13 mouse cellular contexts compared by ENCODE assay signal in the genomic region with DNA sequence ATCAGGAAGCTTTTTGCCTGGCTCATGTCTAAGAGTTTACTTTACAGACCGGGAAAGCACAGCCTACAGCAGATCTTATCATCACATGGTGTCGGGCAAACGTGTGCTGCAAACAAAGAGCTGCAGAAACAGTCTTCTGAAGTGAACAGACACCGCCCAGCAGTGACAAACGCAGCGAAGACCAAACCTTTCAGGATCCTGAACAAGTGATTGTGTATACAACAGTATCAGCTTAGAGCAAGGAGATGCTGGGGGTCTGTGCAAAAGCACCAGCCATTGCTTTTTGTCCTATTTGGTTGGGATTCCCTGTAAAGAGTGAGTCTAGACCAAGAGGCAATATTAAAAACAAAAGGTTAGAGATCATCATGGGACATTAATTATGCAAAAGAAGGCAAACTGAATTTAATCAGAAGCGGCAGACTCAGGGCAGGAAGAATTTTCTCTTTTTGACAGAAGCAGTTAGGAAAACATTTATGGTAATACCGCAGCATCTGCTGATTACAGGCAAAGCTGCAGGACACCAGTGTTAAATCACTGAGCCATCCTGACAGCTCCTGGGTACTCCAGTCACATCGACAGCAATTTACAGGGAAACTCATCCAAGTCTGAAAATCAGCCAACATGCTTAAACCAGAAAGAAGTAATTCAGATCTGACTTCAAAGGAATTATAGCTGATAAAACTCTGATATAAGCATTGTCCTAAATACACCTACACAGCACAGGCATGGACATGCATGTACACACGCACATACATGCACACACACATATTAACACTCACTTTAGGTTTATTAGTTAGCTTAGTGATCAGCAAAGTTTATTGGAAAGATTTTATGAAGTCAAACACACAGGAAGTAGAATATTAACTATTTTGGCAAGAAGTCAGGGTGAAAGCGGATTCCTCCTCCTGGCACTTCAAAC.
A peak's percentile ranks its signal among the peaks of the same experiment; 100 is the strongest.
DNase-seq lines count a peak whose midpoint lies in the region; ATAC-seq and TF ChIP-seq lines count a peak whose summit lies in the region.
"Had no signal": no experiment of that assay in that cellular context is flagged by ENCODE, and none has a peak within 500 bp of the region (broad histone marks: within the 10 kb centered on the region; RNA-seq: fewer than 3 reads in every experiment).

No protein-coding gene starts in this region.

- WGBS in forebrain, embryonic 16.5 days: 34% methylated on average over 11 of the region's 11 CpGs
- 26% methylated on average over 11 of the region's 11 CpGs for WGBS in lung, postnatal 0 days
- 35% methylated on average over 11 of the region's 11 CpGs for WGBS in neural tube, embryonic 14.5 days

- TF ChIP-seq EP300 in lung, postnatal 0 days (IDR thresholded peaks at IDR 0.05): 0 out of 2 replicates have a peak, but pooled peaks have one; percentile 47

- DNase-seq in kidney, postnatal 14 days: peak; percentile 2
- no peak for DNase-seq in kidney, postnatal 25 days
- DNase-seq in lung, postnatal 0 days (ENCODE audit: low spot score): peak; percentile 58
- DNase-seq in left cerebral cortex, postnatal 10 days (ENCODE audit: extremely low spot score in 1 of 2, low spot score in 2 of 2): no peak
- no peak for DNase-seq in adrenal gland, adult 18-20 months (ENCODE audit: low spot score in 2 of 2)
- DNase-seq in adrenal gland, postnatal 14 days: no peak
- DNase-seq: adrenal gland, adult 2 months; heart, postnatal 4 days; layer of hippocampus, postnatal 36 days; right cerebral cortex, postnatal 14 days; thymus, postnatal 25 days had no signal

- no peaks in the 10 kb centered on the region for H3K36me3 ChIP-seq in forebrain, embryonic 16.5 days (ENCODE audit: control insufficient read depth, insufficient read depth)
- H3K36me3 ChIP-seq in lung, postnatal 0 days (ENCODE audit: insufficient read depth, low read length): no peaks in the 10 kb centered on the region
- no peaks in the 10 kb centered on the region for H3K36me3 ChIP-seq in neural tube, embryonic 14.5 days (ENCODE audit: control insufficient read depth, insufficient read depth, low read length)

- ATAC-seq in forebrain, embryonic 16.5 days: peak; percentile 83
- peak; percentile 73 for ATAC-seq in lung, postnatal 0 days
- ATAC-seq in neural tube, embryonic 14.5 days (ENCODE audit: low read depth): peak; percentile 76

- no peaks in the 10 kb centered on the region for H3K9me3 ChIP-seq in forebrain, embryonic 16.5 days (ENCODE audit: control insufficient read depth, low read length)
- H3K9me3 ChIP-seq in lung, postnatal 0 days (ENCODE audit: low read length): no peaks in the 10 kb centered on the region
- H3K9me3 ChIP-seq in neural tube, embryonic 14.5 days (ENCODE audit: control insufficient read depth, low read length): no peaks in the 10 kb centered on the region

- intact Hi-C loops in left cerebral cortex, postnatal 10 days (cut with DNase I): loop anchor here (5.0 kb wide), 1 partner anchor 97 kb away; no protein-coding TSS in a partner anchor

- H3K27me3 ChIP-seq in forebrain, embryonic 16.5 days (replicated peaks; ENCODE audit: control insufficient read depth, insufficient read depth, low read length): no peaks in the 10 kb centered on the region
- H3K27me3 ChIP-seq in lung, postnatal 0 days (replicated peaks; ENCODE audit: insufficient read depth, low read length): no peaks in the 10 kb centered on the region
- H3K27me3 ChIP-seq in neural tube, embryonic 14.5 days (ENCODE audit: control insufficient read depth, insufficient read depth, low read length): no peaks in the 10 kb centered on the region

- peaks cover 8% of the 10 kb centered on the region for H3K4me1 ChIP-seq in forebrain, embryonic 16.5 days (replicated peaks; ENCODE audit: control insufficient read depth, insufficient read depth, low read length)
- H3K4me1 ChIP-seq in lung, postnatal 0 days (ENCODE audit: insufficient read depth, low read depth, low read length): no peaks in the 10 kb centered on the region
- H3K4me1 ChIP-seq in neural tube, embryonic 14.5 days (ENCODE audit: control insufficient read depth, insufficient read depth, low read length): peaks cover 9% of the 10 kb centered on the region; the same call in 1 of the 2 replicates

- 0 out of 2 replicates have a peak overlapping the region, but pooled peaks have one; percentile 10 for H3K9ac ChIP-seq in forebrain, embryonic 16.5 days (replicated peaks; ENCODE audit: low read depth, low read length)
- no peak overlapping the region for H3K9ac ChIP-seq in lung, postnatal 0 days (replicated peaks; ENCODE audit: low read depth)
- no peak overlapping the region for H3K9ac ChIP-seq in neural tube, embryonic 14.5 days (replicated peaks; ENCODE audit: low read depth, low read length)

- H3K4me2 ChIP-seq in forebrain, embryonic 16.5 days (ENCODE audit: low read length): peak overlapping the region; percentile 8
- H3K4me2 ChIP-seq in lung, postnatal 0 days (replicated peaks; ENCODE audit: low read depth, low read length): no peak overlapping the region
- no peak overlapping the region for H3K4me2 ChIP-seq in neural tube, embryonic 14.5 days (ENCODE audit: low read depth, low read length)

- peak overlapping the region; percentile 57 for H3K27ac ChIP-seq in forebrain, embryonic 16.5 days (ENCODE audit: low read length)
- H3K27ac ChIP-seq in lung, postnatal 0 days (ENCODE audit: low read length): no peak overlapping the region
- peak overlapping the region; percentile 46; the same call in 1 of the 2 replicates for H3K27ac ChIP-seq in neural tube, embryonic 14.5 days (ENCODE audit: low read depth, low read length)

- TF ChIP-seq CTCF in lung, postnatal 0 days (IDR thresholded peaks at IDR 0.05): no peak

- no peak overlapping the region for H3K4me3 ChIP-seq in forebrain, embryonic 16.5 days (replicated peaks; ENCODE audit: low read length)
- no peak overlapping the region for H3K4me3 ChIP-seq in lung, postnatal 0 days (ENCODE audit: low read depth, low read length)
- H3K4me3 ChIP-seq in neural tube, embryonic 14.5 days (ENCODE audit: low read depth, low read length): no peak overlapping the region

Comparison
In these comparisons a context has a peak if more than half of its experiments do, and no peak if none do; other contexts are left out.
1. DNase-seq: peak in kidney, postnatal 14 days (single experiment) and lung, postnatal 0 days (single experiment); none in kidney, postnatal 25 days (0 of 2), left cerebral cortex, postnatal 10 days (0 of 2), adrenal gland, adult 18-20 months (0 of 2) and adrenal gland, postnatal 14 days (single experiment).
2. Peak in every context shown above with its lines, with median percentiles within 50 percentile points of each other: ATAC-seq.